Mouse (Mus musculus): ENCODE data around the gene Trim15. TPM values are rescaled to one million over a fixed set of nuclear protein-coding genes. Genes with fewer than 3 reads are reported as not detected.

The Trim15 gene
- total and polyA plus RNA-seq, 2 experiments from 2014 or later: 0.27 to 0.73 TPM

GRCm38 (mm10) chr17:36883350-36883749, 16.3 kb upstream of the Trim15 start:
- WGBS: 63% methylated on average over 2 of the region's 2 CpGs
- Histone ChIP-seq H3K9me3 (ENCODE audit: low read length) (no peaks in the 10 kb centered on the region), H3K9ac (replicated peaks; ENCODE audit: low read length, poor library complexity, severe bottlenecking) (no peak overlapping the region)

GRCm38 (mm10) chr17:36874636-36875035, 7.6 kb upstream of the Trim15 start:
- Histone ChIP-seq H3K27me3 (ENCODE audit: insufficient read depth, low read length) (no peaks in the 10 kb centered on the region), H3K9me3 (ENCODE audit: low read length) (no peaks in the 10 kb centered on the region), H3K4me1 (ENCODE audit: insufficient read depth, low read length) (no peaks in the 10 kb centered on the region), H3K4me2 (ENCODE audit: low read depth, low read length, poor library complexity, severe bottlenecking) (no peak overlapping the region), H3K27ac (ENCODE audit: low read depth, low read length) (no peak overlapping the region), H3K36me3 (ENCODE audit: insufficient read depth, low read length) (no peaks in the 10 kb centered on the region), H3K4me3 (ENCODE audit: low read depth, low read length) (no peak overlapping the region), H3K9ac (replicated peaks; ENCODE audit: low read length, poor library complexity, severe bottlenecking) (no peak overlapping the region)
- no peak for ATAC-seq (ENCODE audit: low FRiP score)
- no peak for TF ChIP-seq CTCF (IDR thresholded peaks at IDR 0.05)
- 73% methylated on average over 4 of the region's 4 CpGs for WGBS
- no peak for DNase-seq (ENCODE audit: low spot score)

More at GRCm38 (mm10) chr17:36883350-36883749, 16.3 kb upstream of the Trim15 start:
- Histone ChIP-seq H3K27ac (ENCODE audit: low read depth, low read length) (no peak overlapping the region), H3K36me3 (ENCODE audit: insufficient read depth, low read length) (no peaks in the 10 kb centered on the region), H3K4me1 (ENCODE audit: insufficient read depth, low read length) (no peaks in the 10 kb centered on the region), H3K4me2 (ENCODE audit: low read depth, low read length, poor library complexity, severe bottlenecking) (no peak overlapping the region), H3K27me3 (ENCODE audit: insufficient read depth, low read length) (no peaks in the 10 kb centered on the region), H3K4me3 (ENCODE audit: low read depth, low read length) (no peak overlapping the region)
- DNase-seq (ENCODE audit: low spot score) (no peak), ATAC-seq (ENCODE audit: low FRiP score) (no peak)
- TF ChIP-seq CTCF (IDR thresholded peaks at IDR 0.05): no peak

GRCm38 (mm10) chr17:36869955-36870810, 3.2 kb upstream of the Trim15 start:
- no peak for TF ChIP-seq CTCF (IDR thresholded peaks at IDR 0.05)
- Histone ChIP-seq H3K9me3 (ENCODE audit: low read length) (no peaks in the 10 kb centered on the region), H3K27me3 (ENCODE audit: insufficient read depth, low read length) (0 out of 2 replicates have a peak, but pooled peaks cover 3% of the 10 kb centered on the region), H3K36me3 (ENCODE audit: insufficient read depth, low read length) (no peaks in the 10 kb centered on the region), H3K4me1 (ENCODE audit: insufficient read depth, low read length) (no peaks in the 10 kb centered on the region), H3K4me2 (ENCODE audit: low read depth, low read length, poor library complexity, severe bottlenecking) (no peak overlapping the region), H3K9ac (replicated peaks; ENCODE audit: low read length, poor library complexity, severe bottlenecking) (no peak overlapping the region), H3K4me3 (ENCODE audit: low read depth, low read length) (no peak overlapping the region), H3K27ac (ENCODE audit: low read depth, low read length) (no peak overlapping the region)
- no peak for ATAC-seq (ENCODE audit: low FRiP score)
- 75% methylated on average over 25 of the region's 25 CpGs for WGBS
- no peak for DNase-seq (ENCODE audit: low spot score)

GRCm38 (mm10) chr17:36869284-36869954, 2.4 kb upstream of the Trim15 start, which contains the start of gene Trim10:
Trim10 (plus strand) TSS chr17:36869574.
- 0 out of 2 replicates have a peak, but pooled peaks cover 3% of the 10 kb centered on the region for H3K27me3 ChIP-seq (ENCODE audit: insufficient read depth, low read length)
- TF ChIP-seq CTCF (IDR thresholded peaks at IDR 0.05): no peak
- 82% methylated on average over 4 of the region's 4 CpGs for WGBS
- H3K27ac ChIP-seq (ENCODE audit: low read depth, low read length): no peak within 1 kb of the TSS
- no peak within 1 kb of the TSS for H3K4me2 ChIP-seq (ENCODE audit: low read depth, low read length, poor library complexity, severe bottlenecking)
- no peak within 1 kb of the TSS for H3K9ac ChIP-seq (replicated peaks; ENCODE audit: low read length, poor library complexity, severe bottlenecking)
- H3K4me1 ChIP-seq (ENCODE audit: insufficient read depth, low read length): no peaks in the 10 kb centered on the region
- no peaks in the 10 kb centered on the region for H3K9me3 ChIP-seq (ENCODE audit: low read length)
- no peak for ATAC-seq (ENCODE audit: low FRiP score)
- no peak for DNase-seq (ENCODE audit: low spot score)
- H3K36me3 ChIP-seq (ENCODE audit: insufficient read depth, low read length): no peaks in the 10 kb centered on the region
- H3K4me3 ChIP-seq (ENCODE audit: low read depth, low read length): no peak within 1 kb of the TSS

GRCm38 (mm10) chr17:36868836-36869235, 1.8 kb upstream of the Trim15 start:
- WGBS: 76% methylated on average over 2 of the region's 2 CpGs
- DNase-seq (ENCODE audit: low spot score): no peak
- no peaks in the 10 kb centered on the region for H3K36me3 ChIP-seq (ENCODE audit: insufficient read depth, low read length)
- 0 out of 2 replicates have a peak, but pooled peaks cover 3% of the 10 kb centered on the region for H3K27me3 ChIP-seq (ENCODE audit: insufficient read depth, low read length)
- ATAC-seq (ENCODE audit: low FRiP score): no peak
- H3K4me3 ChIP-seq (ENCODE audit: low read depth, low read length): no peak overlapping the region
- H3K4me1 ChIP-seq (ENCODE audit: insufficient read depth, low read length): no peaks in the 10 kb centered on the region
- no peak overlapping the region for H3K9ac ChIP-seq (replicated peaks; ENCODE audit: low read length, poor library complexity, severe bottlenecking)
- H3K9me3 ChIP-seq (ENCODE audit: low read length): no peaks in the 10 kb centered on the region
- H3K4me2 ChIP-seq (ENCODE audit: low read depth, low read length, poor library complexity, severe bottlenecking): no peak overlapping the region
- H3K27ac ChIP-seq (ENCODE audit: low read depth, low read length): no peak overlapping the region
- TF ChIP-seq CTCF (IDR thresholded peaks at IDR 0.05): no peak

- no peak for DNase-seq (ENCODE audit: low spot score)
- H3K36me3 ChIP-seq (ENCODE audit: insufficient read depth, low read length): peaks cover 27% of the 10 kb centered on the region
- no peak for ATAC-seq (ENCODE audit: low FRiP score)
- TF ChIP-seq CTCF (IDR thresholded peaks at IDR 0.05): no peak
- H3K4me1 ChIP-seq (ENCODE audit: insufficient read depth, low read length): no peaks in the 10 kb centered on the region
- H3K27me3 ChIP-seq (ENCODE audit: insufficient read depth, low read length): no peaks in the 10 kb centered on the region
- WGBS: 72% methylated on average over 2 of the region's 2 CpGs
- H3K9ac ChIP-seq (replicated peaks; ENCODE audit: low read length, poor library complexity, severe bottlenecking): no peak overlapping the region
- no peak overlapping the region for H3K27ac ChIP-seq (ENCODE audit: low read depth, low read length)
- no peak overlapping the region for H3K4me2 ChIP-seq (ENCODE audit: low read depth, low read length, poor library complexity, severe bottlenecking)
- no peaks in the 10 kb centered on the region for H3K9me3 ChIP-seq (ENCODE audit: low read length)
- H3K4me3 ChIP-seq (ENCODE audit: low read depth, low read length): no peak overlapping the region
Observed at GRCm38 (mm10) chr17:36861680-36862079, 5.3 kb downstream of the Trim15 start.

Data from midbrain, postnatal 0 days (tissue).